Mouse (Mus musculus) heart, postnatal 25 days (tissue): ENCODE data around the gene Filip1l. TPM values are rescaled to one million over a fixed set of nuclear protein-coding genes. Genes with fewer than 3 reads are reported as not detected.
A peak's percentile ranks its signal among the peaks of the same experiment; 100 is the strongest.

Experiments
- DNase-seq: peaks from one replicate; pipeline ENCODE4 v3.0.0; 2022; ENCODE audit warnings: low spot score
- intact Hi-C: fragments of 180-260 bp; cut with DNase I; formaldehyde crosslinking; loops from one replicate; pipeline ENCODE4 v1.15.1; 2025
- total RNA-seq, 2 experiments: library from RNA; stranded (reverse); gene quantifications; 2 replicates each; pipeline ENCODE4 v1.2.3; 2021

The Filip1l gene
- total RNA-seq, 2 experiments from 2014 or later: 32.9 to 40.7 TPM

GRCm38 (mm10) chr16:57549061-57550037 lies 196.5 kb downstream of the Filip1l start:
- intact Hi-C loops: loop anchor here (5.0 kb wide), 1 partner anchor 127 kb away; no protein-coding TSS in a partner anchor
- DNase-seq: peak; percentile 77

GRCm38 (mm10) chr16:57550088-57550487 lies 197.2 kb downstream of the Filip1l start:
- intact Hi-C loops: loop anchor here (5.0 kb wide), 1 partner anchor 128 kb away; no protein-coding TSS in a partner anchor
- DNase-seq: no peak

- DNase-seq: no peak
- intact Hi-C loops: loop anchor here (5.0 kb wide), 1 partner anchor 129 kb away; no protein-coding TSS in a partner anchor
Measured at GRCm38 (mm10) chr16:57550817-57551216, 197.9 kb downstream of the Filip1l start.

GRCm38 (mm10) chr16:57551617-57552016 lies 198.7 kb downstream of the Filip1l start:
- no peak for DNase-seq
- intact Hi-C loops: loop anchor here (5.0 kb wide), 1 partner anchor 129 kb away; no protein-coding TSS in a partner anchor

- no peak for DNase-seq
- intact Hi-C loops: loop anchor here (5.0 kb wide), 1 partner anchor 130 kb away; no protein-coding TSS in a partner anchor
Measured at GRCm38 (mm10) chr16:57552709-57553108, 199.8 kb downstream of the Filip1l start.

- no peak for DNase-seq
- intact Hi-C loops: loop anchor here (5.0 kb wide), 1 partner anchor 131 kb away; no protein-coding TSS in a partner anchor
Measured at GRCm38 (mm10) chr16:57553235-57553634, 200.3 kb downstream of the Filip1l start.

- DNase-seq: no peak
- intact Hi-C loops: loop anchor here (5.0 kb wide), 1 partner anchor 133 kb away; no protein-coding TSS in a partner anchor
Measured at GRCm38 (mm10) chr16:57554886-57555400, 202.1 kb downstream of the Filip1l start.

- intact Hi-C loops: no loop called here
- no peak for DNase-seq
Measured at GRCm38 (mm10) chr16:57555667-57556066, 202.8 kb downstream of the Filip1l start.

- DNase-seq: no peak
- intact Hi-C loops: no loop called here
Measured at GRCm38 (mm10) chr16:57556244-57556643, 203.4 kb downstream of the Filip1l start.

- no peak for DNase-seq
- intact Hi-C loops: no loop called here
Measured at GRCm38 (mm10) chr16:57558258-57558657, 205.4 kb downstream of the Filip1l start.

- intact Hi-C loops: no loop called here
- DNase-seq: no peak
Measured at GRCm38 (mm10) chr16:57560185-57560584, 207.3 kb downstream of the Filip1l start.

- no peak for DNase-seq
Measured at GRCm38 (mm10) chr16:57563453-57563852, 210.6 kb downstream of the Filip1l start.

GRCm38 (mm10) chr16:57564807-57565206 lies 211.9 kb downstream of the Filip1l start:
- no peak for DNase-seq
- intact Hi-C loops: no loop called here

More at GRCm38 (mm10) chr16:57563453-57563852, 210.6 kb downstream of the Filip1l start:
- intact Hi-C loops: no loop called here

GRCm38 (mm10) chr16:57566215-57566614 lies 213.3 kb downstream of the Filip1l start:
- no peak for DNase-seq
- intact Hi-C loops: no loop called here

- no peak for DNase-seq
- intact Hi-C loops: no loop called here
Measured at GRCm38 (mm10) chr16:57568648-57569404, 215.9 kb downstream of the Filip1l start.

GRCm38 (mm10) chr16:57570789-57571311 lies 218.0 kb downstream of the Filip1l start:
- no peak for DNase-seq
- intact Hi-C loops: no loop called here

- intact Hi-C loops: no loop called here
- DNase-seq: no peak
Measured at GRCm38 (mm10) chr16:57573831-57574230, 220.9 kb downstream of the Filip1l start.

GRCm38 (mm10) chr16:57575764-57576388 lies 223.0 kb downstream of the Filip1l start:
- no peak for DNase-seq
- intact Hi-C loops: loop anchor here (5.0 kb wide), 1 partner anchor 179 kb away; no protein-coding TSS in a partner anchor

- intact Hi-C loops: loop anchor here (5.0 kb wide), 1 partner anchor 180 kb away; no protein-coding TSS in a partner anchor
- DNase-seq: no peak
Measured at GRCm38 (mm10) chr16:57577519-57577918, 224.6 kb downstream of the Filip1l start.
